Mouse (Mus musculus) frontal cortex, postnatal 10 days (tissue): Measurements from ENCODE around the gene Nol8.

Experiments
- DNase-seq, 2 experiments: peaks; one replicate each; pipeline ENCODE4 v3.0.0; 2022; ENCODE audit warnings: low spot score in 2 of 2, mixed read lengths in 1 of 2

The Nol8 gene

DNA sequence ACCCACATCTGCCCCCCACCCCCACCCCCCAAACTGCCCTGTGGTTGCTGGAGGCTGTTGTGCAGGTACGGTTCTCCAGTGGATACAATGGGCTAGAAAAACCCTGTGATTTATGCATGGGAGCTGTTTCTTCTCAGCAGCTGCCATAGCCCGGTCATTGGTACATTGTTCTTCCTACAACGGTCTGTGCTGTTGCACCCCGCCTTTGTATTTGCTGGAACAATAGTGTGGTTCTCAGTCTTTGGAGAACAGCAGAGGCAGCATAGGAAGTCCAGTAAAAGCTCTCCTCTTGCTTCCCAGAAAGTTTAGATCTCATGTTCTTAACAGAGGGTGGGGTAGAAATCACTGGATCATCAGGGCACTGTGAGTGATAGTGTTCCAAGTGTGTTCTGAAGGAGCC is 31.4 kb downstream of the Nol8 start:
- DNase-seq = no peak

DNA sequence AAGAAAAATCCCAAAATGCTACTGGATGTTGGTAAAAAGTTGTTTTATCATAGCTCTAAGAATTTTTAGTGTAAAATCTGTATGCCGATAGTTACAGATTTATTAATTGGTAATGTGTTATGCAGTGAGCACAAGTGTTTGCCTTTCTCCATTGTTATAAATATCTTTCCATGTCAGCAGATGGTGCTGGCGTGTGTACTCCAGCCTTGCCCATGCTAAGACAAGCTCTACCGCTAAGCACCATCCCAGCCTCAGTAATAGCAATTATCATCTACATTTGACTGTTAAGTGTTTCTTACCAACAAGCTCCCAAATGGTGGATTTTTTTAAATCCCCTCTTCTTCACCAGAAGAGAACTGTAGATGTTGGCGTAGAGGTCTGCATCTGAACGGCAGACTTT is 38.2 kb downstream of the Nol8 start:
- DNase-seq = no peak

DNA sequence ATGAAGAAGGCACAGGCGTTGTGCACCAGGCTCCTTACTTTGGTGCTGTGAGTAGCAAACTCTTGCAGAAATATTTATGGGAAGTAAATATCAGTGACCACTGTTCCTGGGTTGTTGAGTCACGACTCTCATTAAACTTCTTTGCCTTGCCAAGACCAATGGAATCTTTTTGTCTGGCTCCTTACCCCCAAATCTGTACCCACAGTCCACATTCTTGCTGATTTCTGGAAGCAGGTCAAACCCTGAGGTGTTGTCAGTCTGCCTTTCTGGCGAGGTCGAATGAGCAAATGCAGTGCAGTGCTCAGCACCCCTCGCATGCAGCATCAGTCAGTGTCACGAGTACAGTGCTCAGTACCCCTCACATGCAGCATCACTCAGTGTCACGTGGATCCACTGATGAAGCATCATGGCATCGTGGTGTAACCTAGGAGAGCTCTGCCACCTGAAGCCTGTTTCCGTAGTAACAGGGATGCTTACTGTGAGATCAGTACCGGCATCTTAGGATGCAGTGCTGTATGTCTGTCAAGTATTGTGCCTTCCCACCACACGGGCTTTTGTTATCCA is 50.4 kb downstream of the Nol8 start:
- DNase-seq = no peak

DNA sequence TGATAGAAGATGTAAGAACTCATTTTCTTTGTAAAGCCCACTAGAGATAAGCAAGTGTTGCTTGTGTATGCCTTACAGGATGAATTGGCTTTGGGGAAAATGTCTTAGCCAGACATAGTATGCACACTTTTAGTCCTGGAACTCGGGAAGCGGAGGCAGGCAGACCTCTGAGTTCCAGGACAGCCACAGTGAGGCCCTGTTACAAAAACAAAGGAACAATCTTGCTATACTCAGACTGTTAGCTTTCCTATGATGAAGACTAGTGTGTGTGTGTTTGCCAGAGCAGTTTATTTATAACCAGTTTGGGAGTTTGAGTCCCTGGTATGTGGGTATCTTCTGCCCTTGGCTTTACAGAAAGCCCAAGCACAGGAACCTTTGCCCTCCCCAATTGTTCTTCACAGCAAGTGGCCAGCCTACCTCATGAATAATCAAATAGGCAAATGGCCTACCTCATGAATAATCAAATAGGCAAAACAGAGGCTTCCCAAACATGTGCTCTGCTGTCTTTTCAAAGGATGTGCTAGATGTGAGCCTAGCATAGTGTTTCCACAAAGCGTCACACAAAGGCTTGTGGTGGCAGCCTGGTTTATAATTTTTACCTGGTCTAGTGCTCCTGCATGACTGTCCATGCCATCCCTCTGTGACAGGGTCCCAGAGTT is 53.3 kb downstream of the Nol8 start:
- no peak for DNase-seq

DNA sequence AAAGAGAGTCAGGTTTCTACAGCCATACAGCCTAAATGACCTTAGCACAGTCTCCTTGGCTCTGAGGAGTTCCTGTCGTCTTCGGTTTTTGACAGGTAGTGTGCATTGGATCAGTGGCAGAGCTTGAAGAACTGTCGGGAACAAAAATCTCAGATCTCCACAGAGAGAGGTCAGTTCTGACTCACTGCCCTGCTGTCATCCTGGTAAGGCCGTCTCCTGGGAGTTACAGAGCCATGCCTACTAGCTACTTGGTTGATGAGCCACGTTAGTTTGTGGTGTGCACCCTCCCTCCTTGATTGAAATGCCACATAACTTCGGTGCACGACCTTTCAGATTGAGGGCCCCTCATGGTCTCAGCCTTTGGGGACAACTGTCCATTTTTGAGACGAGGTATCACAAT is 55.4 kb downstream of the Nol8 start:
- no peak for DNase-seq

DNA sequence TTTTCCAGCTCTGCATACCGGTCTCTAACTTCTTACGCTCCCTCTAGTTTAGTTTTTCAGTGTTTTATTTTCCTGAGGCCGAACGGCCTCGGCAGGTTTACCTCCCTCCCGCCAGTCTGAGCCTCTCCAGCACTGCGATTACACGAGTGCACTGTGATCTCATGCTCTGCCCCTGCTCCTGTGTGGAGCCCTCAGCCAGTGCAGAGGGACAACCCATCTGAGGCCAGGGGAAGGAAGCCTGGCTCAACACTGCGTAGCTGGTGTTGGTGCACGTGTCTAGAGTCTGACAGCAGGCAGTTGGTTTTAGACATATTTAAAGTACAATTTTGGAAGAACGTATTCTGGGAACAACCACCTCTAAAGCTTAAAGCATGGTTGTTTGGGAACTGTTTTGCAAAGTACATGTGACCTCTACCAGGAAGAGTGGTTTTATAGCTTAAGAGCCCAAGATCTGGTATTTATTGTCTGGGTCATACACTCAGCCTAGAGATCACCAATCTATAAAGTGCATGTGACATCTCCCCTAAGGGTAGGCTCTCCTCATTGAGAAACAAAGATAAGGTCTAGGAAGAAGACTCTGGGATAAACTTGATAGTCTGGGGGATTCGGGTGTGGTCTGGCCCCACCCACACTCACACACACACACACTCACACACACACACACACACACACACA is 59.3 kb downstream of the Nol8 start:
- DNase-seq = no peak

DNA sequence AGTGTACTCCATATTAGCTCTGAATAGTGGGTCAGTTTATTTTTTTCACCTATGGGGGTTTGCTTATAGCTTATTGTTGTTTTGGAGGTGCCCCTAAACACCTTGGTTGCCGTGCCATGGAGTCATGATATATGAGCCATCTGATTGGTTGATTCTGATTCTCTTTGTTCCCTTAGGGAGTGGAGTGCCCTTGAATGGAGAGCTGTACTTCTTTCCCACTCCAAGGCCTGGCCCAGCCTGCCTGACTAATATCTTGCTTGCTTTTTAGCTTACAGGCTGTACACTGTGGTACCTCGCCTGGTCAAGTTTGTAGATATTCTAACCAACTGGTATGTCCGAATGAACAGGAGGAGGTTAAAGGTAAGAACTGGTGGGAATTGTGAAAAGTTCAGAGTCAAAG is 66.4 kb downstream of the Nol8 start:
- no peak for DNase-seq
